Mouse (Mus musculus): ENCODE data around the gene Olfr800.

The Olfr800 gene

DNA sequence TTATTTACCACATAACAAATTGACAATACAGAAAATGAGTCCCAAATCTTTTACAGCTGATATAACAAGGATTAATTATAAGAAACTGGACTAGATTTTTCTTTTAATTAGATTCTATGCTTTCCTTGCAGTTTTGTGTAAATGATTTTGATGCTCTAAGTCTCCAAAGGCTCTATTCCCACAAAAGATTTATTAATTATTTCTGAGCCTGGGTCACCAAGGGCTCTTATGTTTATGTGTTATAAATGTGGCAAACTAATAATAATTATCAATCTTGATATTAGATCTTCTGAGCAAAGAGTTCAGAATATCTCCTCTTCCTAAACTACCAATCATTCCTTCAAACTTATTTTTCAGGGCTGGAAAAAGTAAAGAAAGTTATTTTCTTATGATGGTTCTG is at the start of gene Olfr800:
TSS of gene Olfr800 (plus strand) at position 301 of the 400 bp plus-strand sequence.
- DNase-seq (ENCODE audit: low spot score in 2 of 2) = no peak

DNA sequence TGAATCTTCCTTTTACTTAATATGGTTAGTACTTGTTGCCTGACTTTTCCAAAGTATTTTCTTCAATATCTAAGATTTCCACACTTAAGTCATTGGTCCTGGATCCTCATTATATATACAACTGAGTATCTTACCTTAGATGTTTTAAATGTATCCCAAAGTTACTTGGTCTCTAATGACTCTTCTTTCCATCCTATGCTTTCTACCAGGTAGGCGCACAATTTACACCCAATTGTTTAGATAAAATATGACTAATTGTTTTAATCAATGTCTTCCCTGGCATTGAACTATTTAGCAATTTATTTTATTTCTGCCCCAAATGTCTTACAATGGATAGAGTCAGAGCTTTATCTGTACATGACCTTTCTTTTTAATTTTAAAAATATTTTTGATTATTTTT is 45.0 kb upstream of the Olfr800 start, which contains the start of gene Olfr796:
TSS of gene Olfr796 (minus strand) at position 101 of the 400 bp plus-strand sequence.
- no peak for DNase-seq (ENCODE audit: low spot score in 2 of 2)

DNA sequence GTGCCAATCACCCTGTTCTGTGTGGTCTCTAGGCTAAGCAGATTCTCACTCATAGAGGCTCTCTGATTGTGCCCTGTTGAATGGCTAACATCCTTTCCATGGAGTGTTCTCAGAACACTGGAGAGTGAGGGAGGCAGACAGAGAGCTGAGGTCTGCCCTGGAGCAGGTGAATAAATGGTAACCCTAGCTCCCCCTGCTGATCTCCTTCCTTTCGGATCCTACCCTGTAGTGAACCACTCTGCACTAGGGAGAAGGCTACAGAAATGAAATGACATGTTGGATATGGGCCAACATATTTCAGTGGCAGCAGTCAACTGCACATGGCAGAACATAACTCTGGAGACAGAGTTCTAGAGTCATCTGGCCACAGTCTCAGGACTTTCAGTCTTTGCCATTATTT is 35.8 kb upstream of the Olfr800 start:
- DNase-seq (ENCODE audit: low spot score in 2 of 2) = no peak

DNA sequence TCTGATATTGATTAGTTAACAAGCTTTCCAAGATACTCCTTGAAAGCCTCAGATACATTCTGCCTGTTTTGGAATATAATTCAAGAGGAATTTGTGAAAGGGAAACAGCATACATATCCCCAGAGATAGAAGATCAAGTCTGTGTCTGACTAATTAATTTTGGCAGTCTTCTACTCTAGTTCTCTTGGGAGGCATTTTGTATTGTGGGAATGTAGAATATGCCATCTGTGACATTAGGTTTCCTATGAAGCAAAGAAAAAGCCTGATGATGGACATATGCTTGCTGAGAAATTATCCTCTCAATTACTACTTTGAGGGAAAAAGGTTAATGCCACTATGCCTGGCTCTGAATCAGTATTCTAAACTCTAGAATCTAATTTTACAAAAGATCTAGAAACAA is 34.2 kb upstream of the Olfr800 start:
- no peak for DNase-seq (ENCODE audit: low spot score in 2 of 2)

DNA sequence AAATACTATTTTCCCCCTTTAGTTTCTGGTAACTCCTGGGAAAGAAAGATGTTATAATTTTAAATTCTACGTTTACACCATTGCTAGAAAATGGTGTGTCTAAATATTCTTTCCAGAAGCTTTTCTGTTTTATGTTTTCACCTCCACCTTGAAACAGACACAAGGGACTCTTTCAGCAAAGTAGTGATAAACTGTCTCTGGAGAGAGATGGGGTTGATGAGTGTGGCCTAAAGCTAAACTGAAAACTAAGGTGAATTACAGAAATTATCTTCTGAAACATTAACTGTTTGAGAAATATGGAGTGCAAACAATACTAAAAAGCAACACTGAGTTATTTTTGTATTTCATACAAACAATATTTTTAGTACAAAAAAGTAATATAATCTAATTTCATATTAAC is 29.7 kb upstream of the Olfr800 start, which contains the start of gene Olfr798:
TSS of gene Olfr798 (minus strand) at position 101 of the 400 bp plus-strand sequence.
- no peak for DNase-seq (ENCODE audit: low spot score in 2 of 2)

GRCm38 (mm10) chr10:129637184-129637583 is 20.3 kb upstream of the Olfr800 start, which contains the start of gene Olfr799:
TSS of gene Olfr799 (plus strand) at chr10:129637484.
- no peak for DNase-seq (ENCODE audit: low spot score in 2 of 2)

- no peak for DNase-seq (ENCODE audit: low spot score in 2 of 2)
Observed at GRCm38 (mm10) chr10:129651763-129652162, 5.7 kb upstream of the Olfr800 start.

DNA sequence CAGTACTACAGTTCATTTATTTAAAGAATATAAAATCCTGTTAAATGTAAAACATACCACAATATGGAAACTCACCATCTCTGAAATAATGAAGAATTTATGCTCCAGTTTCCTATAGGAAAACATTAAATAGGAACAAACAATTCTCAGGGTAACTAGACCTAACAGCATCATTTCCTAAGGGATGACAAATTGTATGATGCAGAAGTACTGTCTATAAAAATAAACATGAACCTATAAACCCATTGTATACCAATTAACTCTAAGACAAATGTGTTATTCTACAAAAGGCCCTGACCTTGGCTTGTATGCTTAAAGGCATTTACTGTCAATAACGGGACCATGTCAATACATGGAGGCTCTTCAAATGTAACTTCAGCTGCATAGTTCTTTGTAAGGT is 16.3 kb downstream of the Olfr800 start, which contains the start of gene Olfr801:
TSS of gene Olfr801 (minus strand) at position 101 of the 400 bp plus-strand sequence.
- no peak for DNase-seq (ENCODE audit: low spot score in 2 of 2)

GRCm38 (mm10) chr10:129688069-129688468 is 30.6 kb downstream of the Olfr800 start, which contains the start of gene Olfr802:
TSS of gene Olfr802 (minus strand) at chr10:129688169.
- DNase-seq (ENCODE audit: low spot score in 2 of 2) = no peak

DNA sequence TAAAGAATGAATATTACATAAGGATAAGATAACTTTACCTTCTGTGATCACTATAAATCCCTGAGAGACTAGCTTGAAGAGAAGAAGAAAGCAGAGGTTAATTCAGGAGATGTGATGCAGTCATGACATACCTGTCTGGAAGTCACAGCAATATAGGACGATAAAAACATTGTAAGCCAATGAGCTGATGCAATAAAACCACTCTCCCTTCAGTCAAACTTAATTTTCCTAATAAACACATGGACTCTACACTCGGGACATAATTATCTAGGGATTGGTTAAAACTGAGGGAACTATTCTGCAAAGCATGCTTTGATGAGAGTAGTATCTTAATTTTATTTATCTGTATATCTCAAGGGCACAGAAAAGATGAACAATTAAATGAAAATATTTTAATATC is 36.7 kb downstream of the Olfr800 start, which contains the start of gene Olfr803:
TSS of gene Olfr803 (minus strand) at position 101 of the 400 bp plus-strand sequence.
- DNase-seq (ENCODE audit: low spot score in 2 of 2) = no peak

DNA sequence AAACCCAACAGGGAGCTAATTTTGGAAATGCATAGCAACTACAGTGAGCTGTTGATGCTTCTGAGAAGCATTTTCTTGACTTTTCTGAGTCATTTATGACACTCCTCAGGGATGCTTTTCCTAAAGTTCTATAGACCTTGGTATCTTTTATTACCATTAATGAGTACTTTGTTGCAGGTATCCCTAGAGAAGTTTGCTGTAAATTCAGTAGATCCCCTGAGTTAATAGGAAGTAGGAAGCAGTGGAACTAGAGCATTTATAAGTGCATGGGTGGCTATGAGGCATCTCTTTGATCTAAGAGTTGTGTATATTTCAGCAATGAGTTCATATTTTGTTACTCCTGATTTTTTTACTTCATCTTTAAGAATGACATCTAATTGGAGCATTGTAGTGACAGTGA is 45.4 kb downstream of the Olfr800 start, which contains the start of gene Olfr804:
TSS of gene Olfr804 (plus strand) at position 301 of the 400 bp plus-strand sequence.
- no peak for DNase-seq (ENCODE audit: low spot score in 2 of 2)
